Mouse (Mus musculus) liver, postnatal 0 days (tissue): ENCODE measurements at regions not wholly inside any gene's neighbourhood (a gene's known extent, or its start where the extent isn't known, plus 50 kb on each side); places are given as distances from the start of the nearest gene placed in this dataset.

Experiments used
- ATAC-seq: fragments of 200-750 bp; cut with Nextera tagmentation; 2 replicates; pipeline ENCODE4 v1.8.0; 2017; ENCODE audit warnings: mild to moderate bottlenecking, moderate library complexity
- DNase-seq: peaks from one replicate; pipeline ENCODE4 v3.0.0-alpha.2; 2016
- H3K27ac ChIP-seq: fragments of 300-500 bp; sonication (generic); 2 replicates; pipeline ENCODE4 v1.5.1; 2014; ENCODE audit warnings: antibody characterized with exemption, moderate library complexity, mild to moderate bottlenecking, low read depth
- H3K27me3 ChIP-seq: fragments of 300-500 bp; sonication (generic); 2 replicates; pipeline ENCODE4 v1.6.1; 2014; ENCODE audit warnings: low read length, control low read depth, mixed read lengths; ENCODE audit not compliant: insufficient read depth
- H3K36me3 ChIP-seq: fragments of 300-500 bp; sonication (generic); replicated peaks from 2 replicates; pipeline ENCODE4 v1.6.1; 2014; ENCODE audit warnings: mild to moderate bottlenecking, control low read depth, low read length, moderate library complexity, mixed read lengths; ENCODE audit not compliant: insufficient read depth
- H3K4me1 ChIP-seq: fragments of 300-500 bp; sonication (generic); 2 replicates; pipeline ENCODE4 v1.6.1; 2014; ENCODE audit warnings: antibody characterized with exemption, mild to moderate bottlenecking, control low read depth; ENCODE audit not compliant: insufficient read depth
- H3K4me2 ChIP-seq: fragments of 300-500 bp; sonication (generic); 2 replicates; pipeline ENCODE4 v1.6.1; 2014; ENCODE audit warnings: low read depth, mild to moderate bottlenecking, low read length, moderate library complexity, mixed read lengths
- H3K4me3 ChIP-seq: fragments of 300-500 bp; sonication (generic); 2 replicates; pipeline ENCODE4 v1.5.1; 2014; ENCODE audit warnings: low read depth, low read length
- H3K9ac ChIP-seq: fragments of 300-500 bp; sonication (generic); replicated peaks from 2 replicates; pipeline ENCODE4 v1.6.1; 2014; ENCODE audit warnings: mild to moderate bottlenecking, moderate library complexity
- H3K9me3 ChIP-seq: fragments of 300-500 bp; sonication (generic); 2 replicates; pipeline ENCODE4 v1.6.1; 2016; ENCODE audit warnings: mild to moderate bottlenecking, control low read depth, low read length, mixed read lengths
- CTCF ChIP-seq: sonication (generic); IDR thresholded peaks from 2 replicates; pipeline ENCODE4 v1.5.1; 2016; ENCODE audit warnings: antibody characterized with exemption, low read depth
- EP300 ChIP-seq: IDR thresholded peaks from 2 replicates; pipeline ENCODE4 v1.6.1; 2016; ENCODE audit warnings: antibody characterized with exemption, low read depth, mild to moderate bottlenecking
- WGBS: fragments of 180-500 bp; shearing (Covaris S2); extraction: QIAGEN DNeasy Blood & Tissue Kit; methylation state at CpG from one replicate; pipeline ENCODE4 v1.1.7; 2014; ENCODE audit not compliant: insufficient replicate concordance; 5-methylcytosine and 5-hydroxymethylcytosine counted together

DNA sequence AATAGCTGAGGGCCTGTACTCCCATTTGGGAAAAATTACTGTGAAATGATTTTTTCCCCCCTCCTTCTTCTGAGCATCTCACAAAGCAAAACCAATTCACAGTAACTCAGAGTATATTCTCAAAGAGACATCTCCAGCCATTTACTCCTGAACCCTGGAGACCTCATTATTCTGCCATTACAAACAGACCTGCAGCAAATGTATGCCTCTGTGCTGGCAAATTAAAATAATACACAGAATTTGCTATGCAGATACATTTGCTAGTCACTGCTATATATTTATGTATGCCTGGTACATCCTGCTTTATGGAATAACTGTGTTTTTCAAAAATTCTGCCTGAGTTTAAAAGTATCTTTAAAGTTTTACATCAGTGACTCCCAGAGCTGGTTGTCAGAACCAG is 145.4 kb upstream of the Stxbp5 start:
- no peak for TF ChIP-seq EP300
- no peak for TF ChIP-seq CTCF
- Histone ChIP-seq H3K4me1 (no peaks in the 10 kb centered on the region), H3K9ac (no peak overlapping the region), H3K4me2 (no peak overlapping the region), H3K27ac (no peak overlapping the region), H3K27me3 (no peaks in the 10 kb centered on the region), H3K9me3 (no peaks in the 10 kb centered on the region), H3K4me3 (no peak overlapping the region), H3K36me3 (no peaks in the 10 kb centered on the region)
- DNase-seq (no peak), ATAC-seq (no peak)

GRCm38 (mm10) chr10:10009244-10009643 is 108.4 kb upstream of the Stxbp5 start:
- Histone ChIP-seq H3K36me3 (no peaks in the 10 kb centered on the region), H3K9ac (no peak overlapping the region), H3K27me3 (no peaks in the 10 kb centered on the region), H3K4me1 (no peaks in the 10 kb centered on the region), H3K9me3 (no peaks in the 10 kb centered on the region), H3K4me3 (no peak overlapping the region), H3K27ac (no peak overlapping the region), H3K4me2 (no peak overlapping the region)
- ATAC-seq = no peak
- no peak for DNase-seq
- TF ChIP-seq CTCF = no peak
- TF ChIP-seq EP300 = no peak
- WGBS = 71% methylated on average over 5 of the region's 5 CpGs

DNA sequence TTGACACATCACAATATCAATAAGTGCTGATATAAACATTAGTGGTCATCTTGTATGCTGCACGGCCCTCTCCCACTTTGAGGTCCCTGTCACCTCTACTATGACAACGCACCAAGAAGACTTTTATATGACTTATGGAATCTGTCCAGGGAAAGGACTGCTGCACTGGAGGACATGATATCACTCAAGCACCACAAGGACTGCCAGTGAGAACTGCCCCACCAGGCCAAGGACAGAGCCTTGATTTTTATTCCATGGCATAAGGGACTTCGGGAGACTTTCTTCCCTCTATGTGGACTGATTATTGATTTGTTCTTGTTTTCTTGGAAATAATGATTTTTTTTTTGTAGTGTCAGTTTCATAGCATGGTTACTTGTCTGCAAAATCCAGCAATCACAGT is 97.7 kb upstream of the Stxbp5 start:
- Histone ChIP-seq H3K27ac (no peak overlapping the region), H3K9ac (no peak overlapping the region), H3K4me3 (no peak overlapping the region), H3K4me1 (no peaks in the 10 kb centered on the region), H3K9me3 (no peaks in the 10 kb centered on the region), H3K4me2 (no peak overlapping the region), H3K36me3 (no peaks in the 10 kb centered on the region), H3K27me3 (no peaks in the 10 kb centered on the region)
- no peak for ATAC-seq
- TF ChIP-seq CTCF (no peak), EP300 (no peak)
- WGBS = 85% methylated on average over 3 of the region's 3 CpGs
- DNase-seq = no peak

DNA sequence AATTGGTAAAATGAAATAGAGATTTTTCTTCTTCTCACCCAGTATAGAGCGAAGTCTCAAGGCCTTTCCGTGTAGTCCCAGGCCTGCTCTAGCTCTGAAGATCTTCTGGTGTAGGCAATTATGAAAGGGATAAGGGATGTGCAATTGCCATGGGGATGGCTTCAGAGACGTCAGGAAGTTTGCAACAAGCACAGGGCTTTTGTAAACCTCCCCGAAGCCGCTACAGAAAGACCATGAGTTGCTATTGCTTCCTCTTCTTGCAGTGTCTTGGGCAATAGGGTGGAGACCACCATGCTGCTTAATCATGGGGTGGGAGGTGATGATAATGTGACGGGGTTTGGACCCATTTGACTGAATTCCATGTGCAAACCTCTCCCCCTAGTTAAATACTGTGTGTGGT is 95.3 kb upstream of the Stxbp5 start:
- H3K27ac ChIP-seq = no peak overlapping the region
- no peaks in the 10 kb centered on the region for H3K9me3 ChIP-seq

DNA sequence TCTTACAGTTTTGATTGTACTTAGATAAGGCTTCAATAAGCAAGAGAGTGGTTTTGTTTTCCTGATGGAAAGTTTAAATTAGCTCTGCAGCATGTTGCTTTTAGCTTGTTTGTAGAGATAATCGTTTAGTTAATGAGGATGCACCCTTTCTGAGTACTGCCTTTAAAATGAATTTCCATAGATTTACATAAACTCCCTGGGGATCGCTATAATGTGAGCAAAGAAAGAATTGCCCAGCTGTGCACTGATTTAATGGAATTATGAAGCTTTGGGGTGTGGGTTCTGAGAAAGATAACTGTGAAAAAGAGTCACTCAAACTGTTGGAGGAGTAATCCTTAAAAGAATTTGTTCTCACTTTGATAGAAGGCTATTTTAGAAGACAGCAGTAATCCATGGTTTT is 91.9 kb upstream of the Stxbp5 start:
- H3K4me3 ChIP-seq = no peak overlapping the region
- 69% methylated on average over 2 of the region's 2 CpGs for WGBS
- no peak for DNase-seq
- no peak for TF ChIP-seq EP300
- TF ChIP-seq CTCF = no peak
- no peak overlapping the region for H3K27ac ChIP-seq
- no peaks in the 10 kb centered on the region for H3K9me3 ChIP-seq
- no peaks in the 10 kb centered on the region for H3K27me3 ChIP-seq
- no peaks in the 10 kb centered on the region for H3K4me1 ChIP-seq
- no peak for ATAC-seq
- no peak overlapping the region for H3K9ac ChIP-seq
- no peak overlapping the region for H3K4me2 ChIP-seq
- H3K36me3 ChIP-seq = no peaks in the 10 kb centered on the region

More for the DNA sequence above, 95.3 kb upstream of the Stxbp5 start:
- 65% methylated on average over 6 of the region's 6 CpGs for WGBS
- no peak for ATAC-seq
- no peak for TF ChIP-seq CTCF
- TF ChIP-seq EP300 = no peak
- no peak overlapping the region for H3K4me3 ChIP-seq
- no peaks in the 10 kb centered on the region for H3K36me3 ChIP-seq
- no peaks in the 10 kb centered on the region for H3K27me3 ChIP-seq
- H3K4me1 ChIP-seq = no peaks in the 10 kb centered on the region
- no peak overlapping the region for H3K9ac ChIP-seq
- DNase-seq = peak; percentile 22
- no peak overlapping the region for H3K4me2 ChIP-seq

DNA sequence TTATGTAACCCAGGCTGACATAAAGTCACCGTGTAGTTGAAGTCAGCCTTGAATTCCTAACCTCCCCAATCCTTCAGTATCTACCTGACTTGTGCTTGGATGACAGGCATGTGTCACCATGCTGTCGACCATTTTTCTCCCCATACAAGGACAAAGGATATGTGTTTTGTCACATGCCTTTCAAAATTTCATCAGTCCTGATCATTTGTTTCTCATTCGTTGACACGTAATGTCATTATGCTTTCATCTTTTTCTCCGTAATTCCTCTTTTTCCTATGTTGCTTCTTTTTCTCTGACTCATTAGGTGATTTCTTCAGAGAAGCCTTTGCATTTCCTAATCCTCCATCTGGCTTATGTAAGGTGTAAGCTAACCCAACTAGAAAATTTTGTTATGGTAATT is 84.5 kb upstream of the Stxbp5 start:
- Histone ChIP-seq H3K9ac (no peak overlapping the region), H3K4me1 (no peaks in the 10 kb centered on the region), H3K27me3 (no peaks in the 10 kb centered on the region), H3K36me3 (no peaks in the 10 kb centered on the region), H3K27ac (no peak overlapping the region), H3K9me3 (no peaks in the 10 kb centered on the region), H3K4me2 (no peak overlapping the region), H3K4me3 (no peak overlapping the region)
- TF ChIP-seq EP300 (no peak), CTCF (no peak)
- 65% methylated on average over 5 of the region's 5 CpGs for WGBS
- no peak for ATAC-seq
- no peak for DNase-seq

DNA sequence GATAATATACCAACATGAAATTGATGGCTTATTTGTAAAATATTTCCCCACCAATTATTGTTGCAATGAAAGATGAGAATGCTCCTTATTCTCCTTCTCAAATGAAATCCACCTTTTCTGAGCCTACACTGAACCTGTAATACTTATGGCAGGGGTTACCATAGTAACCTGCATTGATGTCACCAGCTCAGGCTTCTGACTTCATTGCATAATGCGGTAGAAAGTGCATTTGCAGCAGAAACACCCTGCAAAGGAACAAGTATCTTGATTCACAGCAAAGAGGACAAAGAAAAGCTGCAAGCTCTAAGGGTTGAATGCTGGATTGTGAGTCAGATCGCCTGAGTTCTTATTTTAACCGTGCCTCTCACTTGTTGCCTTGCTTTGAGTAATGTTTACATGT is 75.5 kb upstream of the Stxbp5 start:
- Histone ChIP-seq H3K27ac (no peak overlapping the region), H3K4me1 (no peaks in the 10 kb centered on the region), H3K9me3 (no peaks in the 10 kb centered on the region), H3K4me2 (no peak overlapping the region), H3K36me3 (no peaks in the 10 kb centered on the region), H3K9ac (no peak overlapping the region), H3K4me3 (no peak overlapping the region), H3K27me3 (no peaks in the 10 kb centered on the region)
- no peak for ATAC-seq
- TF ChIP-seq CTCF = no peak
- TF ChIP-seq EP300 = no peak
- 54% methylated on average over 3 of the region's 3 CpGs for WGBS
- DNase-seq = no peak
